ENCODE assay signal across 17 mouse cellular contexts in genomic region chr4:121020040-121020790, GRCm38 (mm10). TPM values are rescaled to one million over a fixed set of nuclear protein-coding genes. Genes with fewer than 3 reads are reported as not detected.
A peak's percentile ranks its signal among the peaks of the same experiment; 100 is the strongest.
DNase-seq lines count a peak whose midpoint lies in the region; ATAC-seq and TF ChIP-seq lines count a peak whose summit lies in the region.
"Had no signal": no experiment of that assay in that cellular context is flagged by ENCODE, and none has a peak within 500 bp of the region (broad histone marks: within the 10 kb centered on the region; RNA-seq: fewer than 3 reads in every experiment).

No protein-coding gene starts in this region.

- 71% methylated on average over 10 of the region's 10 CpGs for WGBS in kidney, embryonic 15.5 days

- DNase-seq in adrenal gland, adult 2 months, result peak; percentile 45
- DNase-seq in adrenal gland, adult 18-20 months (ENCODE audit: low spot score in 2 of 2), result no peak
- DNase-seq in kidney, postnatal 25 days, result peak; percentile 45 to 66
- DNase-seq in Patski (ENCODE audit: low read depth, low spot score), result peak; percentile 93
- DNase-seq in right cerebral cortex, postnatal 25 days, result peak; percentile 53
- no peak for DNase-seq in neural tube, embryonic 10.5 days (ENCODE audit: extremely low spot score, low spot score)
- no peak for DNase-seq in natural killer cell, adult 2 months (ENCODE audit: low spot score in 2 of 2)
- DNase-seq: cerebellum, adult 9-10 months; heart, adult 11 months; layer of hippocampus, adult 9-11 months; thymus, adult 18-20 months had no signal

- ATAC-seq in kidney, embryonic 15.5 days (replicated peaks; ENCODE audit: low FRiP score), result no peak
- peak; percentile 48 for ATAC-seq in Patski
- ATAC-seq: intestine, embryonic 16.5 days had no signal

- H3K9me3 ChIP-seq in kidney, embryonic 15.5 days (replicated peaks), result no peaks in the 10 kb centered on the region
- H3K9me3 ChIP-seq: hindbrain, embryonic 12.5 days; liver, embryonic 15.5 days; midbrain, embryonic 10.5 days had no signal

- no peaks in the 10 kb centered on the region for H3K36me3 ChIP-seq in kidney, embryonic 15.5 days
- H3K36me3 ChIP-seq: hindbrain, embryonic 12.5 days; liver, embryonic 15.5 days; midbrain, embryonic 10.5 days had no signal

- H3K9ac ChIP-seq in kidney, embryonic 15.5 days, result no peak overlapping the region
- H3K9ac ChIP-seq: hindbrain, embryonic 12.5 days; liver, embryonic 15.5 days had no signal

- CTCF ChIA-PET in Patski (lab: Charles Lee), result interaction anchor here (1.3 kb wide), 1 partner anchor 30 kb away, joined by 3 read pairs; no protein-coding TSS in a partner anchor

- no peaks in the 10 kb centered on the region for H3K27me3 ChIP-seq in kidney, embryonic 15.5 days
- H3K27me3 ChIP-seq in Patski, result no peaks in the 10 kb centered on the region
- H3K27me3 ChIP-seq: hindbrain, embryonic 12.5 days had no signal

- no peak overlapping the region for H3K4me2 ChIP-seq in kidney, embryonic 15.5 days
- H3K4me2 ChIP-seq: hindbrain, embryonic 12.5 days; liver, embryonic 15.5 days had no signal

- POLR2A ChIA-PET in Patski (lab: Charles Lee), result interaction anchor here (0.5 to 1.1 kb wide), 2 partner anchors 30 to 71 kb away, joined by 3 to 4 read pairs; no protein-coding TSS in a partner anchor

- no peak for TF ChIP-seq CTCF in Patski (IDR thresholded peaks at IDR 0.05)

- in situ Hi-C loops in Patski (cut with MboI; ENCODE audit: low pct_unique_long_range_greater_than_20kb), result no loop called here

- H3K4me3 ChIP-seq in kidney, embryonic 15.5 days (replicated peaks), result no peak overlapping the region
- H3K4me3 ChIP-seq: erythroblast, embryonic 14.5 days; hindbrain, embryonic 12.5 days; liver, embryonic 15.5 days; midbrain, embryonic 10.5 days had no signal

- H3K4me1 ChIP-seq in kidney, embryonic 15.5 days, result peaks cover 15% of the 10 kb centered on the region

- H3K27ac ChIP-seq in kidney, embryonic 15.5 days, result no peak overlapping the region
- H3K27ac ChIP-seq: hindbrain, embryonic 12.5 days; liver, embryonic 15.5 days; midbrain, embryonic 10.5 days had no signal

RNA-seq across cellular contexts. Expression of gene Smap2, which starts 3.2 kb away (rescaled TPM):
- total RNA-seq in adrenal gland, adult 2 months (2021), result 10 to 100 TPM; 37.8 to 38.1 TPM
- 14.3 and 20.4 TPM in 2 replicates for polyA plus RNA-seq in adrenal gland, adult 2 months (2012; rRNA removed)
- 10 to 100 TPM; 28.9 to 34.6 TPM for total RNA-seq in adrenal gland, adult 18-20 months (2021)
- 14.4 and 15.4 TPM in 2 replicates for polyA plus RNA-seq in kidney, embryonic 15.5 days (2015; fragmentation: Nextera tagmentation; extraction: Ambion mirVana)
- polyA plus RNA-seq in Patski (2021), result 27.3 TPM

RNA-seq across cellular contexts. Expression of gene Col9a2, which starts 19.0 kb away (rescaled TPM):
- total RNA-seq in adrenal gland, adult 2 months (2021), result under 1 TPM; 0.21 to 0.23 TPM
- polyA plus RNA-seq in adrenal gland, adult 2 months (2012; rRNA removed), result 0.47 and 0.76 TPM in 2 replicates
- under 1 TPM; 0.33 to 0.42 TPM for total RNA-seq in adrenal gland, adult 18-20 months (2021)
- 3.9 and 6.0 TPM in 2 replicates for polyA plus RNA-seq in kidney, embryonic 15.5 days (2015; fragmentation: Nextera tagmentation; extraction: Ambion mirVana)
- polyA plus RNA-seq in Patski (2021), result 0.05 TPM

Comparison
In these comparisons a context has a peak if more than half of its experiments do, and no peak if none do; other contexts are left out.
1. DNase-seq: peak in adrenal gland, adult 2 months (single experiment), kidney, postnatal 25 days (2 of 2), Patski (single experiment) and right cerebral cortex, postnatal 25 days (single experiment); none in adrenal gland, adult 18-20 months (0 of 2), neural tube, embryonic 10.5 days (single experiment) and natural killer cell, adult 2 months (0 of 2).